Mouse (Mus musculus): ENCODE results near the gene Csrnp1.

DNA sequence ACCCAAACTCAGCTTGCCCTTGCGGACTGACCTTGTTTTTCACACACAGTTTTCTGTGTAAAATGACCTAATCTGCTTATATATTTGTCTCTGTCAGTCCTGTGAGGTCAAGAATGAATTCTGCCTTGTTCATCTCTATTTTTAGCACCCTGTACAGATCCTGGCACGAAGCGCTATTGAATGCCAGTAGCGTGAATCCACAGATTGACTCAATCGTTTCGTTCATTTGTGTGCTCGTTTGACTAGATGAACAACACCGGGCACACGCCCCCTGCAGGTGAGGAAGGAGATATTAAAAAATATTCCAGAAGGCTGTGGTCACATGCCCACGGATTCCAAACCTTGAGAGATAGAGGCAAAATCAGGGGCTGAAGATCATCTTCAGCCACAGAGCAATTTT is 27.1 kb upstream of the Csrnp1 start:
- TF ChIP-seq CTCF (IDR thresholded peaks at IDR 0.05; ENCODE audit: low read depth, low read length) (no peak), POLR2AphosphoS5 (IDR thresholded peaks at IDR 0.05; ENCODE audit: insufficient replicate concordance, low read depth, low read length) (no peak), GATA1 (IDR thresholded peaks at IDR 0.05; ENCODE audit: borderline replicate concordance, low read length) (no peak), TAL1 (conservative IDR thresholded peaks at IDR 0.05; ENCODE audit: low read depth, low read length) (no peak)
